Mouse (Mus musculus): Measurements from ENCODE around the gene Tmem196.

Gene Tmem196

DNA sequence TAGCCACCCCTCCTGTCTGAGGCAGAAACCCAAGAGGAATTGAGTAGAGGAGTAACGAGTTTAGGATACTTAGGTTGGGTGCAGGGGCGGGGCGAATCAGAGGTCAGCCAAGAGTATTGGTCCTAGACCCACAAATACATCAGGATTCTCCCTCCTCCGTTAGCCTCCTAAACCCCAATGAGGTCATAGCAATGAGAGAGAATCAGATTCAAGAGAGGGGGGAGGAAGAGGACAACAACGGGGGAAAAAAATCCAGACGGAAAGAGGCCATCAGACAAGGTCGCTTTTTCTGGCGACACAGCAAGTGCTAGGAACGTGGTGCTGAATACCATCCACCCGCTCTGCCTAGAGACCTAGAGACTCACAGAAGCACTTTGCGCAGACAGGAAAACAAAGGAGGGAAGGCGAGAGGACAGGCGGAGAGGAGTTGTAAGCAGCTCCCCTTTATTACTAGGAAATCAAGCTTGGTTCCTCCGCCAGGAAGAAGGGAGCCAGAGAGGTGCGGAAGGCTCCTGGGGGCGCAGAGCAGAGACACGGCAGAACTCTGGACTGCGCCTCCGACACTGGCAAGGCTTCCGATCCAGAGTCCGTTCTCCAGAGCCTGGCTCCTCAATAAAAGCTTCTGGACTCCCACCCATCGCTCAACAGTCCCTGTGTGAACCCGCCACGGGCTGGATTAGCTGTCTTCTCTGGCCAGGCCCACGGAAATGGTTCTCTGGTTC lies at the start of gene Tmem196:
Tmem196 (plus strand) TSS at position 234 of the 722 bp plus-strand sequence.
- ChIA-PET CTCF (interaction anchor here in 2 of 4 experiments (0.6 to 1.0 kb wide), 2 partner anchors 82 to 1031 kb away, joined by 3 to 4 read pairs; no protein-coding TSS in a partner anchor), POLR2A (no interaction called here)

DNA sequence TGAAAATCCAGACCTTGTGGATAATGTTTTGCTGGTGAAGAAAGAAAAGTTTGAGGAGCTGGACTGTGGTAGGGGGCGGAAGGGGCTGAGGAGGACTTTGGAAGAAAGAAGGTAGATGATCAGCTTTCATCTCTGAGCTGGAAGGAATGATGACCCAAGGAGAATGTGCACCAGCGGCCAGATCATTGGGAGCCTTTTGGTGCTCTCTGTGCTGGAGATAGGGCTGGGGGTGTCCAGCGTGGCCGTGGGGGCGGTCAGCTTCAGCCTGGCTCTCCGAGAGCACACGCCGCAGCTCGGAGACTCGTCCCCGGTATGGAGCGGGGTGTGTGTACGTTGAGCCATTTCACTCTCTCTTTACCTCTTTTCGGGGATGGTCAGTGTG lies 680 bp downstream of the Tmem196 start:
- ChIA-PET POLR2A (no interaction called here), CTCF (interaction anchor here in 1 of 4 experiments (0.6 kb wide), 1 partner anchor 1032 kb away, joined by 4 read pairs; no protein-coding TSS in a partner anchor)

DNA sequence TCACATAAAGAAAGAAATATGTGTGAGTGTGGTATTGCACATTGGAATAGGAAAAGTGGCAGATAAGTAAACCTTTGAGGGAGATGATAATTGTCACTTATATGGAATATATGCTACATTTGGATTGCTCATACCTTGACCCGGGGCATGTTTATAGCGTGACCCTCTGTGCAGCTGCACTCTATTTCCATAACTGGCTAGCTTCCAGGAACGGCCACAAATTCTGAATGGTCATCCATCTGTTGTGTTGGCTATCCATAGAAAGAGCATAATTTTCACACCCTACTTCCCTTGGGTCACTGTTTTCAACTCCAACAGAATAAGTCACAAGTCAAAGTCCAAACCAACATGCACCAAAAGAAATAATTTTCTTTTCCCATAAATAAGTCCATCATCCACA lies 11.4 kb downstream of the Tmem196 start:
- ChIA-PET POLR2A (no interaction called here), CTCF (no interaction called here)

DNA sequence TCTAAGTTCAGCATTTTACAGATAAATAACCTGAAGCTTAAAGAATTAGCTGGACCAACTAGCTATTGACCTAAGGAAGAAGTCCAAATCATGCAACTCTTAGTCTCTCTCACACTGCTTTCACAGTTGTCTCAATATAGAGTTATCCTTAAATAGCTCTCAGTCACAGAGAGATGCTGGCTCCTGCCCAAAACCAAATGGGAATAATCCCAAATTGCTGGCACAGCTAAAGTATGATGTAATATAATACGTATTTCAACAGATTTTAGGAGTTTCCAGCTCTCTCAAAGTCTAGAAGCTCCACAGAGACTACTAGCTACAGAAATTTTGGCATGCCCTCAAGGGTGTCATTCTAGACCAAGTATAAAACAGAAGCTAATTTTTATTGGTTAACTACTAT lies 15.1 kb downstream of the Tmem196 start:
- POLR2A ChIA-PET: no interaction called here

DNA sequence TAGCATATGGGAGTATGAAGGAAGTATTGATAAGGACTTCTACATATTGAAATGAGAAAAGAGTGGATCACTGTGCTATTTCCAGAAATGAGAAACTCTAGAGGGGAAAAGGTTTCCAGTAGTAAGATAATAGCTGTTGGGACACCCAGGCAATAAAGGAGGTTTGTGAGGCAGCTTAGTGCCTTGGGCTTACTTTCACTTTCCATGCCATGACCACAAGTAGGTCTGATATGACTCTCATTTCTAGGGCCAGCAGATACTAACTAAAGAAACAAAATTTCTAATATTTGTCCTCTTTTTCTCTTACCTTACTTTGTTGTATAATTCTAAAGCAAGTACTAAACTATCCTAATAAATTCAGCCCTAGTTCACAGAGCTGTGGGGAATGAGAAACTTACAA lies 19.8 kb downstream of the Tmem196 start:
- ChIA-PET CTCF (interaction anchor here in 1 of 4 experiments (1.0 kb wide), 1 partner anchor 17 kb away, joined by 3 read pairs; no protein-coding TSS in a partner anchor), POLR2A (no interaction called here)

More for the DNA sequence above, 15.1 kb downstream of the Tmem196 start:
- CTCF ChIA-PET: interaction anchor here in 1 of 4 experiments (1.4 kb wide), 1 partner anchor 21 kb away, joined by 3 read pairs; no protein-coding TSS in a partner anchor

DNA sequence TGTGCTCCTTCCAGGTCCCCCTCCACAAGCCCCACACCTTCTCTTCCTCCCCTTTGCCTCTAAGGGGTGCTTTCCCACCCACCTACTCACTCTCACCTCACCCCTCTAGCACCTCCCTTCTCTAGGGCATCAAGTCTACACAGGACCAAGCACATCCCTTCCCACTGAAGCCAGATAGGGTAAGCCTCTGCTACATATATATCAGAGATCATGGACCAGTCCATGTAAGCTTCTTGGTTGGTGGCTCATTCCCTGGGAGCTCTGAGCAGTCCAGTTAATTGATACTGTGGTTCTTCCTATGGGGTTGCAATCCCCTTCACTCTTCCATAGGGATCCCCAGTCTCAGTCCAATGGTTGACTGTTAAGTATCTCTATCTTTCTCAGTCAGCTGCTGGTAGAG lies 24.4 kb downstream of the Tmem196 start:
- POLR2A ChIA-PET: no interaction called here
- CTCF ChIA-PET: no interaction called here

DNA sequence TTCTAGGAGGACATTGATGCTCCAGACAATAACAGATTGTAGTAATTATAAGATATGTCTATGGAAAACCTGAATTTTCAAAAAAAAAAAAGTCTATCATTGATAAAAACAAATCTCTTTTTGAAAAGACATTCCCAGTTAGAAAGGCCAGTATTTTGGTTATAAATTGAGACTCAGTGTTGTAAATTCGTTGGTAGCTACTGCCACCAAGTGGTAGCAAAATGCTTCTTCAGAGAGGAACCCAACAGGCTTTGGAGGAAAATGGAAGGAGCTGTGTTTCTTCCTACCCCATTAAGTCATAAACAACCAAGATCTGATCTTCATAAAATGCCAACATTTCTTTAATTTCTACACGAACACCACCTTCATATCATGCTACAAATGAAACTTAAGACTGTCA lies 36.1 kb downstream of the Tmem196 start:
- CTCF ChIA-PET: interaction anchor here (0.5 to 1.2 kb wide), 25 partner anchors 10 to 1055 kb away, joined by 3 to 10 read pairs (median 4); no protein-coding TSS in a partner anchor
- POLR2A ChIA-PET: interaction anchor here in 1 of 4 experiments (0.6 kb wide), 1 partner anchor 555 kb away, joined by 3 read pairs; no protein-coding TSS in a partner anchor

DNA sequence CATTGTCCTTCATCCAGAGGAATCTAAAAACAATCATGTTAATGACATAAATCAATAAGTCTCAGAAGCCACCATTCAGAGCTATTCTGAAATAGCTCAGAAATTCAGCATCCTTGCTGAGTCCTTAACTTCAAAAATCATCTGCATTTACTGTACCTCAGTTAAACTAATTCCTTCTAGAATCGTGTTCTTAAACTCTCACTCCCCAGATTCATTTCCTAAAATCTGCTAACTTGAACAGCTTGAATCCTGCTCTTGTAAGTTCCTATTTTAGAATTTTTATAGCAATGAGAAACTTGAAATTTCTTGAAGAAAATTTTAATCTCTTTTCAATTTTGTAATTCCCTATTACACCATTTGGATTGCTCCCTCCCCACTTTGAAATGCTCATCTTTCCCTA lies 52.6 kb downstream of the Tmem196 start:
- ChIA-PET CTCF (interaction anchor here in 2 of 4 experiments (0.5 to 0.8 kb wide), 2 partner anchors 16 kb away, joined by 4 read pairs; no protein-coding TSS in a partner anchor), POLR2A (no interaction called here)

DNA sequence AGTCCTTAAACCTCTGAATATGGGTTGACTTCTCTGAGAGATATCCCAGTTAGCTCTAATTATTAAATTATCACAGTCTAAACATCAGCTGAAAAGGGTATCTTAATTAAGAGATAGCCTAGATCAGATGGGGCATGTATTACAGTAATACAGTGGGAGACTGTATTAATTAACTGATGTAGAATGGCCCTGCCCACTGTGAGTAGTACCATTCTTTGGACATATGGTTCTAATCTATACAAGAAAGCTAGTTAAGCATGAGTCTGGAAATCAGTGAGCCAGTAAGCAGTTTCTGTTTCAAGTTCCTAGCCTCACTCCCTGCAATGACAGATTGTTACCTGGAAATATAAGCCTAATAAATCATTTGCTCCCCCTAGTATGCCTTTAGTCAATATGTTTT lies 58.7 kb downstream of the Tmem196 start:
- ChIA-PET POLR2A (no interaction called here), CTCF (no interaction called here)

DNA sequence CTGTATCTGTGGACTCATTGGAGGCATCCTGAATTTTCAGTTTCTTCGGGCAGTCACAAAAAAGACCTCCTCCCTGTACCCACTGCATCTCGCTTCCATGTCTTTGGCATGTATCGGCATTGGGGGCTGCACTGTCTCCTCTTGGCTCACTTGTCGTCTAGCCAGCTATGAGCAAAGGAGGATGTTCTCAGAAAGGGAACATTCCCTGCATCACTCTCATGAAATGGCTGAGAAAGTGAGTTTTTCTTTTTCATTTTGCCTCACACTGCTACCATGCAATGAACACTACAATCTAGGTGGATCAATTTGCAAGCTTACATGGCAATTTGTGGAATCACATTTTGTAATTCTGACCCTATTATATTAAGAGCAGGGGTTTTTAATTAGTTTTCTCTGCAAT lies 69.1 kb downstream of the Tmem196 start:
- ChIA-PET CTCF (no interaction called here), POLR2A (interaction anchor here in 1 of 4 experiments (0.5 kb wide), 1 partner anchor 11 kb away, joined by 3 read pairs; no protein-coding TSS in a partner anchor)

DNA sequence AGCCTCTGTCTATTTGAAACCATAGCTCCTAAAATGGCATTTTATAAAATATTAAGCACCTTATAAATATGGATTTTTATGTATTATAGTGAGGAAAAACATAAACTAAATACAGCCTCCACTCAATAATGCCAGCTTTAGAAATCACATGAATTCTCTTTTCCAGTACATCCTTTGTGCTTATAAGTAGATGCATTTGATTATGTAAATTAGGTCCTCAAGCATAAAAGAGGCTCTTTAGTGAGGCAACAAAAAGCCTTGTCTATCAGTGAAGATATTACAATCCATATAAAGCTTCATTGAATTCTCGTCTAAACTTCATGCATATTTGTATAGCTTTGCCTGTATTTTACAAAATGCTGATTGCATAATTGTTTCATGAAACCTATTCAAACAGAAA lies 69.6 kb downstream of the Tmem196 start:
- ChIA-PET CTCF (no interaction called here), POLR2A (interaction anchor here in 1 of 4 experiments (0.5 kb wide), 1 partner anchor 11 kb away, joined by 3 read pairs; no protein-coding TSS in a partner anchor)

DNA sequence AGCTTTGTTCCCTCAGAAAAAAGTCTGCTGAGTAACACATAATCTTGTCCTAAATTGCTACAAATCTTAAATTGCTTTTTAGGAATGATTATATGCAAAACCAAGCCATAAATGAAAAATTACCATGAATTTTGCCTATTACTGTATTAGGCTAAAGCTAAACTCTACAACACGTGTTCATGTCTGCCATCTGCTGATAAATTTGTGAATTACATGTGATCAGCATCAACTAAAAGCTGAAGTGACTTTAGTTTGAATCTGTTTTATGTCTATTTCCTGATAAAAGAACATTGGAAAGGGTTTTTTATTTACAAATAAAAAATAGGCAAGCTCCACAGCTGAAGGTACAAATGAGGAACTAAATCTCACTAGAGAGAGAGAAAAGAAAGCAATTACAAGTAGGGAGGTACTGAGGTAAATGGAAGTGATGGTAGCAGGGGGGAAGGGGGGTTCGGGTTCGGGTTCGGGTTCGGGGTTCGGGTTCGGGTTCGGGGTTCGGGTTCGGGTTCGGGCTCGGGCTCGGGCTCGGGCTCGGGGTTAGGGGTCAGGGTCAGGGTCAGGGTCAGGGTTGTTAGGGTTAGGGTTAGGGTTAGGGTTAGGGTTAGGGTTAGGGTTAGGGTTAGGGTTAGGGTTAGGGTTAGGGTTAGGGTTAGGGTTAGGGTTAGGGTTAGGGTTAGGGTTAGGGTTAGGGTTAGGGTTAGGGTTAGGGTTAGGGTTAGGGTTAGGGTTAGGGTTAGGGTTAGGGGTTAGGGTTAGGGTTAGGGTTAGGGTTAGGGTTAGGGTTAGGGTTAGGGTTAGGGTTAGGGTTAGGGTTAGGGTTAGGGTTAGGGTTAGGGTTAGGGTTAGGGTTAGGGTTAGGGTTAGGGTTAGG lies 82.7 kb downstream of the Tmem196 start:
- ChIA-PET CTCF (interaction anchor here in 3 of 4 experiments (0.6 to 1.2 kb wide), 16 partner anchors 45 to 1102 kb away, joined by 3 to 6 read pairs (median 3); partner anchors contain the start of gene Itgb8 (in 1 of the 3)), POLR2A (interaction anchor here in 2 of 4 experiments (0.7 to 0.9 kb wide), 2 partner anchors 28 to 609 kb away, joined by 3 to 8 read pairs; no protein-coding TSS in a partner anchor)

Measured in embryonic stem cell, embryonic (primary cell).